Mouse (Mus musculus) forebrain, embryonic 14.5 days (tissue): ENCODE data around the gene Itga10. TPM values are rescaled to one million over a fixed set of nuclear protein-coding genes. Genes with fewer than 3 reads are reported as not detected.

Experiments
- ATAC-seq: fragments of 200-750 bp; cut with Nextera tagmentation; 2 replicates; pipeline ENCODE4 v1.8.0; 2017; ENCODE audit warnings: mild to moderate bottlenecking, moderate library complexity
- DNase-seq: peaks from one replicate; pipeline ENCODE4 v3.0.0-alpha.2; 2015; ENCODE audit warnings: low spot score
- H3K27ac ChIP-seq: fragments of 300-500 bp; sonication (generic); 2 replicates; pipeline ENCODE4 v1.5.1; 2014; ENCODE audit warnings: low read depth, mild to moderate bottlenecking, control low read depth, low read length, moderate library complexity
- H3K27me3 ChIP-seq: fragments of 300-500 bp; sonication (generic); replicated peaks from 2 replicates; pipeline ENCODE4 v1.6.1; 2014; ENCODE audit warnings: low read length, control low read depth, mixed read lengths; ENCODE audit not compliant: control insufficient read depth, insufficient read depth
- H3K36me3 ChIP-seq: fragments of 300-500 bp; sonication (generic); 2 replicates; pipeline ENCODE4 v1.6.1; 2014; ENCODE audit warnings: low read length, control low read depth; ENCODE audit not compliant: control insufficient read depth, insufficient read depth
- H3K4me1 ChIP-seq: fragments of 300-500 bp; sonication (generic); 2 replicates; pipeline ENCODE4 v1.6.1; 2014; ENCODE audit warnings: antibody characterized with exemption, low read length, control low read depth; ENCODE audit not compliant: control insufficient read depth, insufficient read depth
- H3K4me2 ChIP-seq: fragments of 300-500 bp; sonication (generic); 2 replicates; pipeline ENCODE4 v1.6.1; 2014; ENCODE audit warnings: mild to moderate bottlenecking, control low read depth, low read length
- H3K4me3 ChIP-seq: fragments of 300-500 bp; sonication (generic); 2 replicates; pipeline ENCODE4 v1.5.1; 2014; ENCODE audit warnings: low read depth, low read length, control low read depth
- H3K9ac ChIP-seq: fragments of 300-500 bp; sonication (generic); 2 replicates; pipeline ENCODE4 v1.6.1; 2014; ENCODE audit warnings: mild to moderate bottlenecking, low read length, control low read depth, moderate library complexity
- H3K9me3 ChIP-seq: fragments of 300-500 bp; sonication (generic); replicated peaks from 2 replicates; pipeline ENCODE4 v1.6.1; 2016; ENCODE audit warnings: low read length, control low read depth, mixed read lengths; ENCODE audit not compliant: control insufficient read depth
- WGBS: fragments of 180-500 bp; shearing (Covaris S2); extraction: QIAGEN DNeasy Blood & Tissue Kit; methylation state at CpG from one replicate; pipeline ENCODE4 v1.1.7; 2014; 5-methylcytosine and 5-hydroxymethylcytosine counted together
- polyA plus RNA-seq: library from polyadenylated mRNA; unstranded; fragments of >200 nt; fragmentation: Nextera tagmentation; extraction: Ambion mirVana; gene quantifications from 2 replicates; pipeline ENCODE4 v1.2.1, GENCODE M21; 2014

Itga10 gene
- polyA plus RNA-seq, 1 experiment from 2014 or later: 0.39 TPM

DNA sequence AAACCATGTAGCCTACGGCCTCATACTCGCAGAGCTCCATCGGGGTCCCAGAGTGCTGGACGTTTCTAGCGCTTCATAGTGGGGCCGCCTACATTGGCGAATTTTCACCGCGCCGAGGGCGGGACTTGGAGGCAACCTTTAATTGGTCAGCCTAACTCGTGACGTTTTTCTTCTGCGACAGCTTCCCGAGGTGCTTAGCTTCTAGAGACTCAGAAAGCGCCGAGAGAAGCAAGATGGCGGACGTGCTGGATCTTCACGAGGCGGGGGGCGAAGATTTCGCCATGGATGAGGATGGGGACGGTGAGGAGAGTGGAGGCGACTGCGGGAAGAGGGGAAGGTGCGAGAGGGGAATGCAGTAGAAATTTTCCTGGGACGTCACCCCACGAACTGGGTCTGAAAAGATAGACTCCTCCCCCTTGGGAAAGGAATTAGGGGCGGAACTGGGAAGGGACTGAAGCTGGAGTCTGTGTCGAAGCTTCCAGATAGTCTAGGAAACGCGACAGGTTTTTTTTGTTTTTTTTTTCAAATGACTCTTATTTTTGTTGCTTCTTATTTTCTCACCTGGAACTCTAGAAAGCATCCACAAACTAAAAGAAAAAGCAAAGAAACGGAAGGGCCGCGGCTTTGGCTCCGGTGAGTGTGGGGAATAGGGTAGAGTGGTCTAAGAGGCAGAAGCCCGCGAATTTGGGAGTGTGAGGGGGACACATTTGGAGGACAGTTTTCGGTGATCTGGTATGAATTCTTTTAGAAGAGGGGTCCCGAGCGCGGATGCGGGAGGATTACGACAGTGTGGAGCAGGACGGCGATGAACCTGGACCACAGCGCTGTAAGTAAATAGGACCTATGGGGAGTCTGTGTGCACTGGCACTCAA is 15.4 kb upstream of the Itga10 start, which contains the start of gene Rbm8a:
Gene Rbm8a, plus strand, starts transcription at position 205 of the 872 bp plus-strand sequence.
- H3K9ac ChIP-seq: peak within 1 kb of the TSS; percentile 73
- DNase-seq (peak; percentile 100), ATAC-seq (peak; percentile 93)
- peak within 1 kb of the TSS; percentile 59; the same call in 1 of the 2 replicates for H3K27ac ChIP-seq
- H3K36me3 ChIP-seq: peaks cover 37% of the 10 kb centered on the region
- peaks cover 14% of the 10 kb centered on the region for H3K4me1 ChIP-seq
- H3K27me3 ChIP-seq: no peaks in the 10 kb centered on the region
- peak within 1 kb of the TSS; percentile 64 for H3K4me3 ChIP-seq
- H3K4me2 ChIP-seq: peak within 1 kb of the TSS; percentile 84
- WGBS: under 1% methylated on average over 48 of the region's 48 CpGs
- H3K9me3 ChIP-seq: no peaks in the 10 kb centered on the region

DNA sequence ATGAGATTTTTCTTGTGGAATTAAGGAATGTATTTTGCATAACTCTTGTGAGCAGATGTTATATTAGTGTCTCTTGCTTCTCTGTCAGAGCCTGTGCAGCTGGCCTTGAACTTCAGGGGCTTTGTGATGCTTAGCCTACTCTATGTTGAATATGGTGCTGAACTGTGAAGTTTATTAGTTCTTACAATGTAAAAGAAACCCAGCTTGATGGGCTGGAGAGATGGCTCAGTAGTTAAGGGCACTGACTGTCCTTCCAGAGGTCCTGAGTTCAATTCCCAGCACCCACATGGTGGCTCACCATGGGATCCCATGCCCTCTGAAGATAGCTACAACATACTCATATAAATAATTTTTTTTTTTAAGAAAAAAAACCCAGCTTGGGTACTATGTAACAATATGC is 13.3 kb upstream of the Itga10 start:
- DNase-seq (no peak), ATAC-seq (no peak)
- Histone ChIP-seq H3K4me3 (no peak overlapping the region), H3K9ac (no peak overlapping the region), H3K27me3 (no peaks in the 10 kb centered on the region), H3K9me3 (no peaks in the 10 kb centered on the region), H3K4me1 (peaks cover 21% of the 10 kb centered on the region), H3K4me2 (no peak overlapping the region), H3K27ac (no peak overlapping the region), H3K36me3 (peaks cover 31% of the 10 kb centered on the region)

DNA sequence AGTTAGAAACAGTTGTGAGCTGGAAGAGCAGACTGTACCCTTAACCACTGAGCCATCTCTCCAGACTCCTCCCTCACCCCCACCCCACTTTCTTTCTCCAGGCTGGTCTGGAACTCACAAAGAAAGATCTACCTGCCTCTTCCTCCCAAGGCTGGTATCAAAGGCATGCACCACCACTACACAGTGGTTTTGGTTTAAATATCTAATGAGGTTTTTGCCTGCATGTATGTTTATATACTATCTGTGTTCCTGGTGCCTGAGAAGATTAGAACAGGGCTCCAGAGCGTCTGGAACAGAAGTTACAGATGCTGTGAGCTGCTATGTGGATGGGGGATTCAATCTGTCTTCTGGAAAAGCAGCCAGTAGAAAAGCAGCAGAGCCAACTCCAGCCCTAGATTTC is 11.4 kb upstream of the Itga10 start:
- H3K27ac ChIP-seq: no peak overlapping the region
- no peak for ATAC-seq
- no peak overlapping the region for H3K4me3 ChIP-seq
- H3K4me1 ChIP-seq: peaks cover 19% of the 10 kb centered on the region
- no peak for DNase-seq
- 77% methylated on average over 1 of the region's 1 CpGs for WGBS
- H3K9ac ChIP-seq: no peak overlapping the region
- H3K27me3 ChIP-seq: no peaks in the 10 kb centered on the region
- peaks cover 41% of the 10 kb centered on the region for H3K36me3 ChIP-seq
- H3K4me2 ChIP-seq: no peak overlapping the region
- 0 out of 2 replicates have a peak, but pooled peaks cover under 1% of the 10 kb centered on the region for H3K9me3 ChIP-seq

DNA sequence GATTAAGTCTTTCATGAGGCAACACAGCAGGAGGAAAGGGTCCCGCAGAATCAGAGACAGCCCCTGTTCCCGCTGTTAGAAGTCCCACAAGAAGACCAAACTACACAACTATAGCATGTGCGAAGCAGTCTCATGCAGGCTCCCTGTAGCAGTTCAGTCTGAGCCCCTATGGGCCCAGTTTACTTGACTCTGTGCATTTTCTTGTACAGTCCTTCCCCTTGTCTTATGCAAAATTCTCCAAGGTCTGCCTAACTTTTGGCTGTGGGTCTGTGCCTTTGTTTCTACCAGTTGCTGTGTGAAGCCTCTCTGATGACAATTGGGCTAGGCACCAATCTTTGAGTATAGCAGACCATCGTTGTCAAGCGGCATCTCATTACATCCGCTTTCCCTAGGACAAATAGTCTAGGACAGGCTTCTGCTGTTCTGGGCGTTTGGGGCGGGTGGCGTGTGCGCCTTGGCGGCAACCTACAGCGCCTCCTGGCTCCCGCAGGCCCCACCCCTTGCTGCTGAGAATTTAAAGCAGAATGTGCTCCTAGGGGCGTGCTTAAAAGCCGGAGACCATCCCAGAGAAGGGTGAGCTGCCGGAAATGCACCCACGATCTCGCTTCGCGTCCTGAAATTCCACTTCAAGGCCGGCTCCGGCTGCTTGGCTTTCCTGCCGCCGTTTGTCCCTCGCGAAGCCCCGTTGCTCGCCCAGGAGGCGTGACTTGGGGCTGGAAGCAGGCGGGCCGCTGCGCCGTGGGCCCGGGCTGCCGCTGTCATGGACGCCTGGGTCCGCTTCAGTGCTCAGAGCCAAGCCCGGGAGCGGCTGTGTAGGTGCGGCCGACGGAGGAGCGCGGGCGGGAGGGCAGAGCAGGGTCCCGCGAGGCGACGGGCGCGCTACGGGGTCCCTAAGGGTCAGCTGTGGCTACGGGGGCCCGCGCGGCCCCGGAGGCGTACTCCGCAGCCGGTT is 10.2 kb upstream of the Itga10 start, which contains the start of the genes Pex11b and Gm42957:
Gene Pex11b, plus strand, starts transcription at position 449 of the 952 bp plus-strand sequence.
Gene Gm42957, plus strand, starts transcription at position 547 of the 952 bp plus-strand sequence.
- WGBS: 1% methylated on average over 60 of the region's 60 CpGs
- DNase-seq: peak; percentile 86
- ATAC-seq: peak; percentile 94
- Histone ChIP-seq H3K27me3 (no peaks in the 10 kb centered on the region), H3K9me3 (0 out of 2 replicates have a peak, but pooled peaks cover 2% of the 10 kb centered on the region), H3K9ac (peak within 1 kb of the TSS; percentile 89), H3K27ac (peak within 1 kb of the TSS; percentile 70), H3K36me3 (peaks cover 53% of the 10 kb centered on the region), H3K4me1 (peaks cover 17% of the 10 kb centered on the region), H3K4me2 (peak within 1 kb of the TSS; percentile 81), H3K4me3 (peak within 1 kb of the TSS; percentile 66)

DNA sequence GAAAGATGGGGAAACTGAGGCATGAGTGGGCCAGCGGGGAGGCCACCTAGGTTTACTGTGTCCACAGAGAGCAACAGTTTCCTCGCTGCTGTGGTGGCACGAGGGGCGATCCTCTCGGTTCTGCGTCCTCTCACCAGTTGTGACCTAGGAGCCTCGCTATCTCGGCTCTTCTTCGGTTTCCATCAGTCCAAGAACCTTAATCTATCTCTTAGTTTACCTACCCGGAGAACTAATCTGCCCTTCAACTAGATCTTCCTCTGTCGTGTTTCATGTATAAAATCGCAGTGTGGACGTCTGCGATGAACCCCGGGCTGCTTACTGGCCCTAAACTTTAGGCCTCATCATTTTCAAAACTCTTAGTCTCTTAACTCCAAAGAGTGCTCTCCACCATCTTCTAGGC is 9.5 kb upstream of the Itga10 start:
- H3K4me3 ChIP-seq: peak overlapping the region; percentile 66
- 0 out of 2 replicates have a peak, but pooled peaks cover 2% of the 10 kb centered on the region for H3K9me3 ChIP-seq
- WGBS: 15% methylated on average over 15 of the region's 15 CpGs
- no peak; the same call in 1 of the 2 replicates for ATAC-seq
- H3K36me3 ChIP-seq: peaks cover 53% of the 10 kb centered on the region
- H3K27me3 ChIP-seq: no peaks in the 10 kb centered on the region
- H3K4me2 ChIP-seq: peak overlapping the region; percentile 81
- H3K4me1 ChIP-seq: peaks cover 13% of the 10 kb centered on the region
- H3K9ac ChIP-seq: peak overlapping the region; percentile 89
- H3K27ac ChIP-seq: peak overlapping the region; percentile 70; the same call in 1 of the 2 replicates
- no peak for DNase-seq

DNA sequence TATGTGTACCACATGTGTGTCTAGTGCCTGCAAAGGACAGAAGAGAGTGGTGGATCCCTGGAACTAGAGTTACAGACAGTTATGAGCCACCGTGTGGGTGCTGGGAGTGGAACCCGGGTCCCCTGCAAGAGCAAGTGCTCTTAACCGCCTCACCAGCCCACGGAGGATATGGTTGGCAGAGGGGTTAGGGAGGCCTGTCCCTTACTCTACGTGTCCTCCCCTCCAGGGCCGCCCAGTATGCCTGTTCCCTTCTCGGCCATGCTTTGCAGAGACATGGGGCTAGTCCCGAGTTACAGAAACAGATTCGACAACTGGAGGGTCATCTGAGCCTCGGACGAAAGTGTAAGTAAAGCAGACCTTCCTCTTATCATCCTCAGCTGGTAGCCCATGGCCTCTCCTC is 8.9 kb upstream of the Itga10 start:
- ATAC-seq: no peak
- no peak overlapping the region for H3K27ac ChIP-seq
- no peaks in the 10 kb centered on the region for H3K27me3 ChIP-seq
- 77% methylated on average over 11 of the region's 11 CpGs for WGBS
- peak overlapping the region; percentile 81 for H3K4me2 ChIP-seq
- 0 out of 2 replicates have a peak, but pooled peaks cover 2% of the 10 kb centered on the region for H3K9me3 ChIP-seq
- H3K4me1 ChIP-seq: 0 out of 2 replicates have a peak, but pooled peaks cover 10% of the 10 kb centered on the region
- peaks cover 47% of the 10 kb centered on the region for H3K36me3 ChIP-seq
- H3K4me3 ChIP-seq: peak overlapping the region; percentile 66; the same call in 1 of the 2 replicates
- H3K9ac ChIP-seq: peak overlapping the region; percentile 89; the same call in 1 of the 2 replicates
- no peak for DNase-seq

DNA sequence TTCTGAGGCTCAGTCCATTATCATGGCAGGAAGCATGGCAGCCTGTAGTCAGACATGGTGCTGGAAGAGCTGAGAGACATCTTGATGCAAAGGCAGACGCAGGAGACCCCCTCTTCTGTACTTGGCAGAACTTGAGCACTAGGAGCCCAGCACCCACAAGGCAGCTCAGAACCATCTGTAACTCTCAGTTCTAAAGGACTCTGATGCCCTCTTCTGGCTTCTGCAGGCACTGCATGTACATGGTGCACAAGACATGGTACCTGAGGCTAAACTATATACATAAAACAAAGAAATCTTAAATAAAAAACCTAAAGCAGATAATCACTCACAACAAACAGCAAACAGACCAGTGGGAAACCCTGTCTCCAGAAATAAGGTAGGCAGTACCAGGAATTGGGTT is 6.2 kb upstream of the Itga10 start:
- Histone ChIP-seq H3K4me1 (0 out of 2 replicates have a peak, but pooled peaks cover 10% of the 10 kb centered on the region), H3K27me3 (no peaks in the 10 kb centered on the region), H3K9me3 (0 out of 2 replicates have a peak, but pooled peaks cover 2% of the 10 kb centered on the region), H3K4me2 (no peak overlapping the region), H3K36me3 (peaks cover 41% of the 10 kb centered on the region), H3K9ac (no peak overlapping the region), H3K27ac (no peak overlapping the region), H3K4me3 (no peak overlapping the region)
- no peak for ATAC-seq
- peak; percentile 56 for DNase-seq
- WGBS: 67% methylated on average over 1 of the region's 1 CpGs

DNA sequence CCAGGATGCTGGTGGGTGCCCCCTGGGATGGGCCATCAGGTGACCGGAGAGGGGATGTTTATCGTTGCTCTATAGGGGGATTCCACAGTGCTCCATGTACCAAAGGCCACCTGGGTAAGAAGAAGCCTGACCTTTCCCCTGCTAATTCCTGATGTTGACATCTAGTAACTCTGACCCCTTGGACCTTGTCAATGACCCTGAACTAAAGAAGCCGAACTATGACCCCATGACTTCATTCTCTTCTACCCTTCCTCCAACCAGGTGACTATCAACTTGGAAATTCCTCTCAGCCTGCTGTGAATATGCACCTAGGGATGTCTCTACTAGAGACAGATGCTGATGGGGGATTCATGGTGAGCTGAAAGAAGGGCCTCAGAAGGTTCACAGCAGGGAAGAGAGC is 2.0 kb downstream of the Itga10 start:
- ATAC-seq: no peak

More for the DNA sequence above, 2.0 kb downstream of the Itga10 start:
- Histone ChIP-seq H3K27me3 (no peaks in the 10 kb centered on the region), H3K4me2 (no peak overlapping the region), H3K27ac (no peak overlapping the region), H3K9ac (no peak overlapping the region), H3K4me3 (no peak overlapping the region), H3K36me3 (peaks cover 17% of the 10 kb centered on the region), H3K9me3 (no peaks in the 10 kb centered on the region), H3K4me1 (no peaks in the 10 kb centered on the region)
- 92% methylated on average over 3 of the region's 3 CpGs for WGBS
- DNase-seq: no peak
